Mouse (Mus musculus): ENCODE data around the gene Krit1. TPM values are rescaled to one million over a fixed set of nuclear protein-coding genes. Genes with fewer than 3 reads are reported as not detected.

Gene Krit1
- polyA plus RNA-seq (2012; rRNA removed), result 3.2 and 3.5 TPM in 2 replicates

DNA sequence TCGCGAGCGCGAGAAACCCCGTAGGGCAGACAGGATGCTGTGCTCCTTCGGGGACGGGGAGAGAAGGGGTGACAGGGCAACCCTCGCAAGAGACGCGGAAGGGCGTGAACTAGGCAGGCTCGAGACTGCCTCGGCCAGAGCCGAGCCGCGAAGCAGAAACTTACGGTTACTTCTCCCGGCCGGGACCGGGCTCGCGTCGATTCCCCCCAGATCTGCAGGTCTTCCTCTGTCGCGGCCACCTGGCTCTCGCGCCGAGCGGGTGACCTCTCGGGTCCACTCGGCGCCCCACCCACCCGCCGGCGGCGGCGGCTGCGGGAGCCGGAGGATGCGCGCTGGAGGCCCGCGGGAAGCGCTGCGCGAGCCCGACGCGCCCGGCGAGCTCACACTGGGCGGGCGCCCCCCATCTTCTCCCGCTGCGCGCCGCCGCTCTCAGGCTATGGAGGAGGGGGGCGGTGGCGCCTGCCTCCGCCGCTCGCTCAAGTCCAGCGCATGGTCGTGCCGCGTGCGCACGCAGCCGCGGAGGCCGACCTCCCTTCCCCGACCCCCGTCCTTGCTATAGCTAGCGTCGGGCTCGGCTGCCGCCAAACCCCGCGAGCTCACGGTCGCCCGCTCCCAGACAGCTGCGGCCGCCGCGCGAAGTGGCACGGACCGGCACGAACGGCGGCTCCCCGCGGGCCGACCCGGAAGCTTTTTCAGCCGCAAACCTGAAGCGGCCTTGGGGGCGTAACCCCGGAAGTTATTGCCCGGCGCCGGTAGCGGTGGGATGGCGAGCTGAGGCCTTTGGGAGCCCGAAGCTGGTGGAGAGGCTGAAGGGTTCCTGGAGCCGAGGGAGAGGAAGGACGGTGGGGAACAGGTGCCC, at the start of gene Krit1, which contains the start of gene Ankib1:
Krit1 (plus strand) TSS at position 752 of the 859 bp plus-strand sequence.
Ankib1 (minus strand) TSS at position 493 of the 859 bp plus-strand sequence.

GRCm38 (mm10) chr5:3845026-3845425, 42.0 kb downstream of the Krit1 start, which contains the start of gene Lrrd1:
TSS of gene Lrrd1 (plus strand) at chr5:3845173.

GRCm38 (mm10) chr5:3893459-3894293, 90.7 kb downstream of the Krit1 start, which contains the start of gene Mterf1a:
TSS of gene Mterf1a (minus strand) at chr5:3893933.

Other genes with a start within 250 kb of the Krit1 start
- gene 1700109H08Rik, start 231.6 kb upstream of the Krit1 start, polyA plus RNA-seq (2012; rRNA removed), result 0.57 and 0.78 TPM in 2 replicates
- gene Pex1, start 207.1 kb upstream of the Krit1 start, polyA plus RNA-seq (2012; rRNA removed), result 3.9 and 4.5 TPM in 2 replicates
- 2.4 and 2.9 TPM in 2 replicates for gene Rbm48, start 206.6 kb upstream of the Krit1 start, polyA plus RNA-seq (2012; rRNA removed)
- not detected in 2 replicates for gene Tmbim7, start 152.0 kb upstream of the Krit1 start, polyA plus RNA-seq (2012; rRNA removed)
- gene Gatad1, start 146.0 kb upstream of the Krit1 start, polyA plus RNA-seq (2012; rRNA removed), result 35.7 and 42.9 TPM in 2 replicates
- 8.2 and 9.4 TPM in 2 replicates for gene Ankib1, start 259 bp upstream of the Krit1 start, polyA plus RNA-seq (2012; rRNA removed)
- gene Lrrd1, start 42.0 kb downstream of the Krit1 start, polyA plus RNA-seq (2012; rRNA removed), result 0.06 and 0.21 TPM in 2 replicates
- gene Mterf1a, start 90.7 kb downstream of the Krit1 start, polyA plus RNA-seq (2012; rRNA removed), result 1.2 TPM in 2 replicates
- gene Akap9, start 124.9 kb downstream of the Krit1 start, polyA plus RNA-seq (2012; rRNA removed), result 9.9 and 10.9 TPM in 2 replicates